Mouse (Mus musculus) heart, postnatal 10 days (tissue): Measurements from ENCODE around the gene Wdr74. TPM values are rescaled to one million over a fixed set of nuclear protein-coding genes. Genes with fewer than 3 reads are reported as not detected.
"Not testable (repeated sequence)": the region's sequence is repeated elsewhere in the genome, so short reads cannot be mapped to it uniquely, and the experiment has no call there.

ENCODE experiments used
- DNase-seq, 2 experiments: peaks; one replicate each; pipeline ENCODE4 v3.0.0; 2021
- intact Hi-C: fragments of 180-260 bp; cut with DNase I; formaldehyde crosslinking; loops from one replicate; pipeline ENCODE4 v1.15.1; 2025
- total RNA-seq, 2 experiments: library from RNA; stranded (reverse); gene quantifications; 2 replicates each; pipeline ENCODE4 v1.2.3; 2021

The Wdr74 gene
- total RNA-seq, 2 experiments from 2014 or later, result 24.9 to 27.2 TPM

DNA sequence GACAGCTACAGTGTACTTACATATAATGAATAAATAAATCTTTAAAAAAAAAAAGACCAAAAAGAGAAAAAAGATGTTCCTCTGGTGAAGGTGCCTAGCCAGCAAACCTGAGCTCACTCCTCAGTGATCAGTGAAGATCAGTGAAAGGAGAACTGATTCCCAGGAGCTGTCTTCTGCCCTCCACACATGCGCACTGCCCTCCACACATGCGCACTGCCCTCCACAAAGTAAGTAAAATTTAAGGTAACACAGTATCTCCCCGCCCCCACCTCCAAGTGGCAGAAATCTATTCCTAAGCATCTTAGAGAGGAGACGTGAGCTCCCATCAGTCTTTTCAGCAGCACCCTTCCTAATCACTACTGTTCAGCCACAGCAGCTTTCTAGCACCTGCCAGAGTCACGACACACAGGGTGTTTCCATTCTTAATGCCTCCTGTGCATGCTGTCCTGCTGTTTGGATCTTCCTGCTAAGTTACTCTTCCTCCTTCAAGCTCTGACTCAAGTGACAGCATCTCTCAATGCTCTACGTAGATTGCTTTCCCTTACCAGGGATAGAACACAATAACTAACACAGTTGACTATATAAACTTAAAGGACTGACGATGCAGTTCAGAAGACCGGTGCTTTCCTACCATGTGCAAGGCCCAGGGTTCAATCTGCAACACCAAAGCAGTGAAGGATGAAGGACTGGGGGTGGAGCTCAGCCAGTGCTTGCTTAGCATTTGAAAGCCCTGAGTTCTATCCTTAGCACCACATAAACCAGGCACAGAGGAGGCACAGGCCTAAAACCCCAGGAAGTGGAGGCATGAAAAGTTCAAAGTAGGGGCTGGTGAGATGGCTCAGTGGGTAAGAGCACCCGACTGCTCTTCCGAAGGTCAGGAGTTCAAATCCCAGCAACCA lies 19.5 kb upstream of the Wdr74 start:
- intact Hi-C loops, result no loop called here
- DNase-seq, result no peak

GRCm38 (mm10) chr19:8716767-8717475 lies 18.7 kb upstream of the Wdr74 start:
- no peak for DNase-seq
- intact Hi-C loops, result no loop called here

GRCm38 (mm10) chr19:8718357-8718756 lies 17.3 kb upstream of the Wdr74 start:
- DNase-seq, result peak; percentile 60 to 74
- intact Hi-C loops, result no loop called here

- intact Hi-C loops, result not testable (repeated sequence)
These were observed 16.6 kb upstream of the Wdr74 start for GRCm38 (mm10) chr19:8719037-8719436.

GRCm38 (mm10) chr19:8721378-8721777 lies 14.2 kb upstream of the Wdr74 start:
- intact Hi-C loops, result no loop called here
- no peak for DNase-seq

More at GRCm38 (mm10) chr19:8719037-8719436, 16.6 kb upstream of the Wdr74 start:
- DNase-seq, result not testable (repeated sequence)

DNA sequence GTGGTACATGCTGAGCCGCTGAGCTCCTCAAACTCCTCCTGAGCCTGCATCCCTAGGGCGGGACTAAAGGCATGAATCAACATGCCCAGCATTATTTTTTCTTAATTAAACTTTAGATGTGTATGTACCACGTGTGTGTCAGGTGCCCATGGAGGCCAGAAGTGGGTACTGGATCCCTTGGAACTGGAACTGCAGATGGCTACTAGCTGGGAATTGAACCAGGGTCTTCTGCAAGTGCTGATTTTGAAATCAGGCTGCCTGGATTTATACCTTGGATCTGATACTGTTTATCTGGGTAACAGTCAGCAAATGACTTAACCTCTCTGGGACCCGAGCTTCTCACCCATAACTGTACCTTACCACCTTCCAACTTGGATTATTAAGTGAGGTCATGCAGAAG lies 13.6 kb upstream of the Wdr74 start:
- no peak for DNase-seq
- intact Hi-C loops, result no loop called here

DNA sequence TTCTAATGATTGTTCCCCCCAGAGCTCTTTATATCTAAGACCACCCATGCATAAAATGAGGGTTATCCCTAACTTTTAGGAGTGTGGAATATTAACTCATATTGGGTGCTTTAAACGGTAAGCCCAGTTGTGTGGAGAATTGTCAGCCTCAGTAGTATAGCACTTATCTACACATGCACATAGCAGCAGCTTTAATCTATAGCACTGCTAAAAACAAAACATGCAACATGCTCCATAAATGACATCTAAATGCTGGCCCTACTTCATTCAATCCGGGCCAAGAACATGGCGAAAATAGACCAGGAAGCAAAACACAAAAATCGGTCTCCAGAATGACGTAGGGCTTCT lies 13.1 kb upstream of the Wdr74 start:
- no peak for DNase-seq
- intact Hi-C loops, result no loop called here

DNA sequence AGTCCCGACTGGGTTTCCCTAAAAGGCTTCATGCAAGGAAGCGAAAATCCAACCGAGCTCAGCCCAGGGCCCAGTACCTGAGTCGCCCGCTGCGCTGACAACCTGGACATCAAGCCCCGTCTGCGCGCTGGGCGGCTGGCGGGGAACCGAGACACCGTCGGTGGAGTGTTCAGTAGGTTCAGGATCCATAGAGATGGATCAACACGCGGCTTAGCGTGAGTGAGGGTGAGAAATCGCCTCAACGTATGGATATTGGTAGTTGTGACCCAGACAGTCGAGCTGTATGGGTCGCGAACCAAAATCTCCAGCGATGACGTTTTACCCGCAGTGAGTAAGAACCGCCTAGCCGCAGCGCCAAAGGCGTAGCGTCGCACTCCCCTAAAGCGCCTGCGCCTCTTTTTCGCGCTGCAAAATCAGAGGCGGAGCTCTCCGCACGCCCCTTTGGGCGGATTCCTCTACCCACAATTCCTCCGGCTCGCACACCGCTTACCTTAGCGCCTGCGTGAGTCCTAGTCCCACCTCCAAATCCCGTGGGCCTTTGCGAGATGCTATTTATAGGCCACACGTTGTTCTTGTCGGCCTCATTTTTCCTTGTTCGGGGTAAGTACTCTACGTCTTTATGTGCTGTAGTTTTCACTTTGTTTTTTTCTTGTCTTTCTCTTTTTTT lies 12.6 kb upstream of the Wdr74 start, which contains the start of gene Slc3a2:
Gene Slc3a2 (minus strand): TSS at position 463 of the 667 bp plus-strand sequence.
- intact Hi-C loops, result no loop called here
- peak; percentile 97 for DNase-seq

DNA sequence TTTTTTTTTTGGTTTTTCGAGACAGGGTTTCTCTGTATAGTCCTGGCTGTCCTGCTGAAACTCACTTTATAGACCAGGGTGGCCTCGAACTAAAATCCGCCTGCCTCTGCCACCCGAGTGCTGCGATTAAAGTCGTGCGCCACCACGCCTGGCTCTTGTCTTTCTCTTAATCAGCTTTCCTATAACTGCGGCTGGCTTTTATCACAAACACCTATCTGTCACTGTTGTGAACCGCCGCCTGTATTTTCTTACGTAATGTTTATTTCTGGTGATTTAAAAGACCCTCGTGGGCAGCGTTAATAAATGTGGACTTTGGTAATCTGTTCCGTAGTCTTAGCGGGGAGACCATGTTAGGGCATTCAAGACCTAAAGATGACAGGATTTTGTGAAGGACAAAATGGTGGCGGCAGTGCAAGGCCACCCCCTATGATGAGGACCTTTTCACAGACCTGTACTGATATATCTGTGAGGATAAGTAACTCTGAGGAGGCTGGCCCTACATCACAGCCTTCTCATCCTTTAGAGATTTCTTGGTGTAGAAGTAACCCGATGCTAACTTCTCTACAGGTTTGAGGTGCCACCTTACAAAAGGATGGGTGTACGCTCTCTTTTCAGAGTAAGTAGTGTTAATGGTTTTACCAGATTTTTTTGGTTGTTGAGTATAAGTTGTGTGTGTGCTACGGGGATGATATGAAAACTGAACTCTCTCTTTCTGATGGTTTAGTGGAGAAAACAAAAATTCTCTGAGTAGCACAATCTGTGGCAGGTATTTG lies 11.9 kb upstream of the Wdr74 start:
- peak in 1 of 2 experiments; percentile 34 for DNase-seq
- intact Hi-C loops, result no loop called here

DNA sequence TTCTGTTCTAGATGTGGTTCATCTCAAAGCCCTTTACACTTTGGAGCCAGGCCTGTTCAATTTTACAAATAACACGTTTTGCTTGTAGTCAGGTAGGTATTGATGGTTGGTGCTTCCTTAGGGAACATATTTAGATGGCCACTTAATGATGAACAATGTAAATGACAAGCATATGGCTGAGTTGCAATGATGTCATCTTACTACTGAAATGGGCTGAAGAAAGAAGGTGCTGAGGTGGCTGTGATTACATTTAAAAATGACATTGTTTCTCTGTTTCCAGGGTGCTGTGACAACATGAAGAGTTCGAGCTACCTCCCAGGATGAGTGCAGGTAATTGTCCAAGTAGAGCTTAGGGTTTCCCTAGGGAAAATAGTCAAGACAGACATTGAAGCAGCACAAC lies 11.2 kb upstream of the Wdr74 start:
- intact Hi-C loops, result no loop called here
- DNase-seq, result no peak

DNA sequence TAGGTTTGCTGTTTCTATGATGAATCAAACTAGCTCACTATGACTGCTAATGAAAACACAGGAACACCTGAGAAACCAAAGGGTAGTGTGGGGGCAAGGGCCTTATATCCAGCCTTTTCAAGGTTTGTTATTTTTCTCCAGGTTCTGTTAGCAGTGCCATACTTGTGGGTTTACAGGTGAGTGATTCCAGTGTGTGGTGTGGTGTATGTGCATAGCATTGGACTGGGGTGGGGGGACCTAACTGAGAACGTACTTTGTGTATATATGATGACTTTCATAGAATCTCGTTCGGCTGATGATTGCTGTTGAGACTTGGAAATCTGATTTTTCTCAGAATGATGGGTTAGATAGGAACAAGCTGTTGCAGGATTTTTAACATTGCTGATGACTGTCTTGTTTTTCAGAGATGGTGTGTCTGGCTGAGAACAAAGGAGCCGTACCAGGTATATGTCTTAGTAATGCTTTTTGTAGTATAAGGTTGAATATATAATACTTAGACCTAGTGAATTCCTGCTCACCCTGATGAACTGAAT lies 10.5 kb upstream of the Wdr74 start:
- DNase-seq, result no peak
- intact Hi-C loops, result no loop called here

DNA sequence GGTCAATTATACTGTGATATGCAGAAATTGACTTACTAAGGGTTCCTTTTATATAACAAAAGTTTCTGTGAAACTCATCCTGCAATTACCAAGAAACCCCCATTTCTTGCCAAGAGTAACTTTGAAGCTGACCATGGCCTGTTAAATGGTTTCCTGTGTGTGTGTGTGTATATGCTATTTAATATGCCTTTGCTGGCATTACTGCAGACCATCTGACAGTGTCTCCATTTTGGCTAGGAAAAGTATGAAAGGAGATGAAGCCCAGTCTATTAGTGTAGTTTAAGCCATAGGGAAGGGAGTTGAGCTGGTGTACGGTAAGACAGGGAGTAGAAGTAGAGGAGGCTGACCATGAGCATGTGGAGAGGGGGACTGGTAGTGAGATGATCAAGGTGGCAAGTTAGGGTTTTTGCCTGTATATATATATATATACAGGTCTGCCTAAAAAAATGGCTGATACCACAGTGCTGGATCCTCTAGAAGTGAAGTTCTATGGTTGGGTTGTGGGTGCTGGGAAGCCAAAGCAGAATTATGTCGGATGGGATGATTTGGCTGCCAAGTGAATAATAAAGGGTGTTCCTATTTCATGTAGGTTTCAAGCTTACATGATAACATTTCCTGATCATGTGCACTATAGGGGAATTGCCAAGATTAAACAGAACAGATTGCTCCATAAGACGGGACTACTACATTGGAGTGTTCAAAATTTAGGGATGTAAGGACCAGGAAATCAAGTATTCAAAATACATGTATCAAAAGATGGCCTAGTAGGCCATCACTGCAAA lies 8.8 kb upstream of the Wdr74 start:
- intact Hi-C loops, result no loop called here
- DNase-seq, result no peak

DNA sequence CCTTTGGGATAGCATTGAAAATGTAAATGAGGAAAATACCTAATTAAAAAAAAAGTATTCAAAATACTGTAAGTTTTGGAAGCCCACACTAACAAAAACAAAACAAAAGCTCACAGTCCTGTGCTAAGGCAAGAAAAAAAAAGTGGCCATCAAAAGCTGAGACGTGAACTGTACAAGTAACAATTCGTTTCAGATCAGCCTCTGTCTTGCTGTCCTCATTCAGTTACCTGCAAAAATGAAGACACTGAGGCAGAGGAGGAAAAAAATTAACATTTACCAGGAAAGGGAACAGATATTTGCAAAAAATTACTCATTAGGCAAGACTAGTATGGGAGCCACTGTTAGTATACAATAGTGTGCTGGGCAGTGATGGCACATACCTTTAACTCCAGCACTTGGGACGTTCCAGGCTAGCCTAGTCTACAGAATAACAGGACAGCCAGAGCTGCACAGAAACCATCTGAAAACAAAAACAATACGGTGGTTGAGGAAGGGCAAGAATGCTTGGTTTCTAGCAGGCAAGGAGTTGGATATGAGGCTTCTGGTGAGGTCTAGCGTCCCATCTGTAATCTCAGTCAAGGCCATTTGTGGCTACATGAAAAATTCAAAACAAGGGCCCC lies 8.0 kb upstream of the Wdr74 start:
- intact Hi-C loops, result no loop called here
- DNase-seq, result no peak

DNA sequence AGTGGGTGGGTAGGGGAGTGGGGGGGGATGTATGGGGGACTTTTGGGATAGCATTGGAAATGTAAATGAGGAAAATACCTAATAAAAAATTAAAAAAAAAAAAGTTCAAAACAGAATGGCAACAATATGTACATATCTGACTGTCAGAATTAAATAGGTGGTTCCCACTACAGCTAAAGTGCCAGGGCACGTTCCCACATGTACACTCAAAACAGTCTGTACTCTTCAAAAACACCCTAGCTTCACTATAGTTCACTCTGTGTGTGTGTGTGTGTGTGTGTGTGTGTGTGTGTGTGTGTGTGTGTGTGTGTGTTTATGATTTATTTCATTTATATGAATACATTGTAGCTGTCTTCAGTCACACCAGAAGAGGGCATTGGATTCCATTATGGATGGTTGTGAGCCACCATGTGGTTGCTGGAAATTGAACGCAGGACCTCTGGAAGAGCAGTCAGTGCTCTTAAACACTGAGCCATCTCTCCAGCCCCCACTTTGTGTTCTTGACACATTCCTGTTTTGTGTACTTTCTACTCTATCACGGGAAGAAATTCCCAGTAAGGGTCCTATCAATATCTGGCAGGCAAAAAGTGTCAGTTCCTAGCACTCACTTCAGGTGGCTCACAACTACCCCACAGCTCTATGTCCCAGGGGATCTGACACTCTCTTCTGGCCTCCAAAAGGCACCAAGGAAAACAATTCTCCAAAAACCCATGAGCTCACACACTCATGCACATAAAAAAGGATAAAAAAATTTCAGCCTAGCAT lies 7.1 kb upstream of the Wdr74 start:
- intact Hi-C loops, DNase-seq: not testable (repeated sequence)

- no peak for DNase-seq
- intact Hi-C loops, result no loop called here
These were observed 1.3 kb upstream of the Wdr74 start for GRCm38 (mm10) chr19:8734334-8734733.

DNA sequence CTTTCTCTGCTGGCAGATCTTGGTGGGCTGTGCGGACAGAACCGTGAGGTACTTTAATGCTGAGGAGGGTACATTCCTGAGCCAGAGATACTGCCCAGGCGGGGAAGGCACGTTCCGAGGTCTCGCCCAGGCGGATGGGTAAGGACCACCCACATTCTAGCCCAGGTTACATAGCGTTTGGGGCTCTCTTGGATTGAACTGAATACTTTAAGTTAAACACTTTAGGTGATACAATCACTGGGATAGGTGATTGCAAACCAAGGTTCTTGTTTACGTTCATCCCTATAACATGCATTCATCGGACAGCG lies 487 bp downstream of the Wdr74 start:
- DNase-seq, result no peak
- intact Hi-C loops, result no loop called here

DNA sequence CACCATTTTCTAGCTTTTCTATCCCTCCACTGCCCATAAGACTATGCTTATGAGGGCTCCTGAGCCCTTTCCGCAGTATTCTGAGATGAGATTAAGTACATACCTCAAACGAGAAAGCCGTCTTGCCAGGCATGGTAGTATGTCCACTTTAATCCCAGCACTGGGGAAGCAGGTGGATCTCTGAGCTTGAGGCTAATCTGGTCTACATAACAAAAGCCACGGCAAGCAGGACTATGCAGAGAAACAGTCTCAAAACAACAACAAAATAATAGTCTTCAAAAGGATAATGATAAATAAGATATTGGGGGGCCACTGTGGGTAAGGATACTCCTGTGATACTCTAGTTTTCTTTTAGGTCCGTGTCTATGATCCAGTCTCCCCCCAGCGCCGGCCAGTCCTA lies 3.3 kb downstream of the Wdr74 start:
- DNase-seq, result no peak
- intact Hi-C loops, result no loop called here

GRCm38 (mm10) chr19:8739646-8740045 lies 4.0 kb downstream of the Wdr74 start:
- intact Hi-C loops, result no loop called here
- no peak for DNase-seq

DNA sequence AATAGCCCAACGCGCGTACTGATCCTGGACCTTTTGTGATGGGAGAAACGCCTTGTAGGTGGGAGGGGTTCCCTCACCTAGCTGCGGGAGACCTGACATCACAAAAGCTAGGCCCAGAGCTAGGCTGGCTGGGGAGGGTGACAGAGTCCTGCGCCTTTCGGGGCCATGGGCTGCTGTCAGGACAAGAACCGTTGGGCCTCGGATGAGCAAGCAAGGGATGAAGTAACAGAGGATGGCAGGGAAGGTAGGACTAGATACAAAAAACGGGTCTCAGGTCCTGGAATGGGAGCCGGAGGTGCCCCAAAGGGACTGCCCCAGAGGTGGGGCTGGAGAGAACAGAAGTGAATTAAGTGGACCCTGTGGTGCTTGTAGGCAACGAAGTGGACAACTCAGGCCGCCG lies 5.0 kb downstream of the Wdr74 start, which contains the start of gene 1700092M07Rik:
Gene 1700092M07Rik (plus strand): TSS at position 116 of the 400 bp plus-strand sequence.
- DNase-seq, result no peak
- intact Hi-C loops, result no loop called here
